Mouse (Mus musculus): ENCODE data around the gene Gm8909. TPM values are rescaled to one million over a fixed set of nuclear protein-coding genes. Genes with fewer than 3 reads are reported as not detected.
"Not testable (repeated sequence)": the region's sequence is repeated elsewhere in the genome, so short reads cannot be mapped to it uniquely, and the experiment has no call there.

Gene Gm8909
- total RNA-seq, 1 experiment from 2014 or later = not detected

- ATAC-seq (replicated peaks in 1 of 2; ENCODE audit: insufficient read depth in 1 of 2, low FRiP score in 2 of 2, low TSS enrichment in 1 of 2, low read depth in 1 of 2, poor library complexity in 2 of 2, severe bottlenecking in 2 of 2) = peak; percentile 69 to 75
Measured at GRCm38 (mm10) chr17:36169753-36170152, 1.4 kb upstream of the Gm8909 start.

DNA sequence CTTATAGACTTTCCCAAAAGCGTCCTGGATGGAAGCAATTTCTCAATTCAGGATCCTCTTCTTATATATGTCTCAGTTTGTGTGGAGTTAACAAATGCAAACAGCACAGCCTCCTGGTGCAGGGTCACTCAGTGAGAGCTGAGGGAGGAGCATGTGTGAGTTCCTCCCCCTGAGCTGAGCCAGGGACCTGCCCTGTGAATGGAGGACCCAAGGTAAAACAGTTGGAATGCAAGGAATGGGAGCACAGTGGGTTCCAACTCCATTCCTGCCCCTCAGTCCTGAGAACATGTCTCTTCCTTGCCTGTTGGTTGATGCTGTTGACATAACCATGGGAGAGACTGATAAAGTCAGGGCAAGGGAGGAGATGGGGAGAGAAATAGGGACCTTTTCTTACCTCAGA is 757 bp upstream of the Gm8909 start:
- not testable (repeated sequence) for ATAC-seq (replicated peaks in 1 of 2; ENCODE audit: insufficient read depth in 1 of 2, low FRiP score in 2 of 2, low TSS enrichment in 1 of 2, low read depth in 1 of 2, poor library complexity in 2 of 2, severe bottlenecking in 2 of 2)

GRCm38 (mm10) chr17:36167306-36168038 is 865 bp downstream of the Gm8909 start:
- peak in 1 of 2 experiments; percentile 46; a peak in 2 of 4 replicates for ATAC-seq (replicated peaks in 1 of 2; ENCODE audit: insufficient read depth in 1 of 2, low FRiP score in 2 of 2, low TSS enrichment in 1 of 2, low read depth in 1 of 2, poor library complexity in 2 of 2, severe bottlenecking in 2 of 2)

GRCm38 (mm10) chr17:36166901-36167300 is 1.4 kb downstream of the Gm8909 start:
- ATAC-seq (replicated peaks in 1 of 2; ENCODE audit: insufficient read depth in 1 of 2, low FRiP score in 2 of 2, low TSS enrichment in 1 of 2, low read depth in 1 of 2, poor library complexity in 2 of 2, severe bottlenecking in 2 of 2) = not testable (repeated sequence)

DNA sequence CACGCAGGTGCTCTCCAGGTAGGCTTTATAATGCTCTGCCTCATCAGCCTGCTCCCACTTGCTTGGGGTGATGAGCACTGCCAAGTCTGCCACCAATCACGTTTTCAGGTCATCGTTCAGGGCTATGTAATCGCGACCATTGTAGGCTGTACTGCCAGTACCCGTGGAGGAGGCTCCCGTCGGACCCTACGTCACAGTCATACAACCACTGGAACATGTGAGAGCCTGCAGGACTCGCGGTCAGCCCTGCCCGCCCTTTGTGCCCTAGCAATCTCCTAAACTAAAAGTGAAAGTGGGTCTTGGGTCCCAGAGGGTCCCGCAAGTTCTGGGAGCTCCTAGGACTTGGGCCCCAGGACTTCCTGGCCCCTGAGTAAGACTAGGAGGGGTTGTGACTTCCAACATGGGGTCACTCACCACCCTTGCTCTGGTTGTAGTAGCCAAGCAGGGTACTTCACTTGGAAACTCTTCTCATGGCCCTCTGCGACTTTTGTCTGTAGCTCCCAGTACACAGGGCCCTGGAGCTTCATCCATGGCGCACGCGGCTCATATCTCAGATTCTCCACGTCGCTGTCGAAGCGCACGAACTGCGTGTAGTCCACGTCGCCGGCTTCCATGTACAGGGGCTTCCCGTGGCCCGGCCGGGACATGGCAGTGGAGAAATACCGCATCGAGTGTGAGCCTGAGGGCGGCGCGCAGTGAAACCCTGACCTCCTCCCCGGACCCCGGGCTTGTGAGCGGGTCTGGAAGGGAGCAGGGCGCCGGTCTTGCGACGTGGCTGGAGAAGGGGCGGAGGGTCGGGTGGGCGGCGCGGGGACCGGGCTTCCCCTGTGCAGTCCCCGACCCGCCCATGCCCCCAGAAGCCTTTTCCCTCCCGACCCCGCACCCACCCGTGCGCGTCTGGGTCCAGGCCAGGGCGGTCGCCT is 6.9 kb downstream of the Gm8909 start:
- peak; percentile 65 to 85 for ATAC-seq (replicated peaks in 1 of 2; ENCODE audit: insufficient read depth in 1 of 2, low FRiP score in 2 of 2, low TSS enrichment in 1 of 2, low read depth in 1 of 2, poor library complexity in 2 of 2, severe bottlenecking in 2 of 2)

DNA sequence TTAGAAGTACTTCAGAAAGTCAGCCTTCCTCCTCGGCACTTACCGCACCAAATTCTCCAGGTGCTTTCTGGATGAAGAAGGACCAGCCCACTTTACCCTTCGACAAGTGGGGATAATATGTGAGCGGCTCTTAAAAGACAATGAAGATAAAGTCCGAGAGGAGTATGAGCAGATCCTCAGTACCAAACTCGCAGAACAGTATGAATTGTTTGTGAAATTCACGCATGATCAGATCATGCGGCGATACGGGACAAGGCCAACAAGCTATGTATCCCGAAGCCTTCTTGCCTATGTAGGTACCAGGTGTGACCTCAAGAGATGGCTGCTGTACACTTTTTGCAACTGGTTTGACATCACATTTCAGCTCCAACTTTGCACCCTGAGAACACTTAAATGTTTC is 10.1 kb downstream of the Gm8909 start:
- ATAC-seq (replicated peaks in 1 of 2; ENCODE audit: insufficient read depth in 1 of 2, low FRiP score in 2 of 2, low TSS enrichment in 1 of 2, low read depth in 1 of 2, poor library complexity in 2 of 2, severe bottlenecking in 2 of 2) = not testable (repeated sequence)

DNA sequence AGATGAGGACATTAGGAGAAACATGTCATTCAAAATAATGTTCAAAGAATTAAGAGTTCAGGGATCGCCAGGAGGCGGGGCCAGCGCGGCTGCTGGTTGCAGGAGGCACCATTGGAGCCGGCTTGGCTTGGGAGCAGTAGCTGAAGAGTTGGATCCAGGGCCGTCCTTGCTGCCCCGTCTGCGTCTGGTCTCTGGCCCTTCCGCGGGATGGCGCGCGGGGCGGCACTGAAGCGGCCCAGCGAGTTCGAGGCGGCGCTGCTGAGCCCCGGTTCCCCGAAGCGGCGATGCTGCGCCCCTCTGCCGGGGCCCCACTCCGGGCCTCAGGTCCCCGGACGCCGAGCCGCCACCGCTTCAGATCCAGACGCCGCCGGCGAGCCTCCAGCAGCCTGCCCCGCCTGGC is 10.6 kb downstream of the Gm8909 start:
- ATAC-seq (replicated peaks in 1 of 2; ENCODE audit: insufficient read depth in 1 of 2, low FRiP score in 2 of 2, low TSS enrichment in 1 of 2, low read depth in 1 of 2, poor library complexity in 2 of 2, severe bottlenecking in 2 of 2) = not testable (repeated sequence)

DNA sequence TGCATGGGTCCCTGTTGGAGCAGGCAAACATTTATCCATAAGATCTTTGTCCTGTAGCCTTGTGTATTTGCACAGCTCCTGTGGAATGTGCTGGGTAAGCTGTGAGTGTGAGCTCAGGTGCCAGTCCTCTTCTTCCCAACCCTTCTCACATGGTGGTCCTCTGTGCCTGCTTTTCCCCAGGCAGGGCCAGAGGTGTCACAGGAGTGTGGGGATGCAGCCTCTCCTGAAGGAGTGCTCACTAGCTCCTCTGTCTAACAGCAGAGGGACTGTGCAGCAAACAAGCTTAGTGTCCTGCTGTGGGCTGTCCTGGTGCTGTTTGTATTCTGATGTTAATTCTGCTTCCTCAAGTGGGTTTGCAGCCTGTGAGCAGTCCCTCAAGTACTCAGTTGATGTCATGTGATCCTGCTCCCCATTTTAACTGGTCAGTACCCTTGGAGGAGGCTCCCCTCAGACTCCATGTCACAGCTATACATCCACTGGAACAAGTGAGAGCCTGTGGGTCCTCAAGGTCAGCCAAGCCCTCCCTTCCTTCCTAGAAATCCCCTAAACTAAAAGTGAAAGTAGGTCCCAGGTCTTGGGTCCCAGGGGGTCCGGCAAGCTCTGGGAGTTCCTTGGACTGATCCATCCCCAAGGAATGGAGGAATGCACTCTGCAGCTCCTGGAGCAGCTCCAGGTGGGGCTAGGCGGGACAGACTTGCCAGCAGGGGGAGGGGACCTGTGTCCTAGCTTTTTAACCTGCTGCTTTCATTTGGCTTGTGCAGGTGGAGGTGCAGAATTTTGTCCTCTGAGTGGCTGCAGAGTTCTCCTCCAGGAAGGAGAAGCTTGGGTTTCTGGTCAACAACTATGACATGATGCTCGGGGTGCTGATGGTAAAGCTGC is 13.8 kb downstream of the Gm8909 start:
- ATAC-seq (replicated peaks in 1 of 2; ENCODE audit: insufficient read depth in 1 of 2, low FRiP score in 2 of 2, low TSS enrichment in 1 of 2, low read depth in 1 of 2, poor library complexity in 2 of 2, severe bottlenecking in 2 of 2) = peak in 1 of 2 experiments; percentile 64; a peak in 1 of 4 replicates

GRCm38 (mm10) chr17:36151200-36151599 is 17.1 kb downstream of the Gm8909 start:
- ATAC-seq (replicated peaks in 1 of 2; ENCODE audit: insufficient read depth in 1 of 2, low FRiP score in 2 of 2, low TSS enrichment in 1 of 2, low read depth in 1 of 2, poor library complexity in 2 of 2, severe bottlenecking in 2 of 2) = not testable (repeated sequence)

DNA sequence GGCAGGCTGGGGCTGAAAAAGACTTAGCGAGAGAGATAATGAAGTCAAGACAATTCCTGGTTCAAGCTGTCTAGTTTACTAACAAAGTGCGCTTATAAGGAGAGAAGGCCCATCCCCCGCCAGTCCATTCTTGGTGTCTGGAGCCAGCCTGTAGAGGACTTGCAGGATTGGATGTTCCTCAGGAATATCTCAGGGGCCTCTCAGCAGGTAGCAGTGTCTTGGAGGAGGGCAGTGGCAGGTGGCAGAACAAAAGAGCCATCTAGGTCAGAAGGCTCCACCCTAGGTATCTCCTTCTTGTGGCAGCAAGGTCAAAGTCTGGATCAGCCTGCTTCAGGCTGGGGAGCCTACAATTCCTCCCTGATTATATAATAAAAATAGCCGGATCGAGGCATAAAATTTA is 19.9 kb downstream of the Gm8909 start:
- not testable (repeated sequence) for ATAC-seq (replicated peaks in 1 of 2; ENCODE audit: insufficient read depth in 1 of 2, low FRiP score in 2 of 2, low TSS enrichment in 1 of 2, low read depth in 1 of 2, poor library complexity in 2 of 2, severe bottlenecking in 2 of 2)

DNA sequence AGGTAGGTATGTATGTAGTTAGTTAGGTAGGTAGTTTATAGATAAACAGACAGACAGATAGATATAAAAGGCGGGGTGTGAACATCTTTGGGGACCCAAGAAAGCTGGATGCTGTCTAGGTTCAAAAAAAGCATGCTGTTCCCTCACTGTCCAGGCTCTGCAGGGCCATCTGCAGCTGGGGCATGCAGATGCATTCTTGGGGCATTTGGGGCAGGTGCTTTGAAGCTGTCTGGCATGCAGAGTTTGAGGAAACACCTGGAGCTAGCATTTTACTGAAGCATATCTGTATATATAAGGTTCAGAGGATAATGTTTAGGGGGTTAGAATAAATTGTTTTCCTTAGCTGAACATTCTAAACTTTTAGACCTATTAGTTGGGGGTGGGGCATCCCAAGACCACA is 21.4 kb downstream of the Gm8909 start:
- not testable (repeated sequence) for ATAC-seq (replicated peaks in 1 of 2; ENCODE audit: insufficient read depth in 1 of 2, low FRiP score in 2 of 2, low TSS enrichment in 1 of 2, low read depth in 1 of 2, poor library complexity in 2 of 2, severe bottlenecking in 2 of 2)

DNA sequence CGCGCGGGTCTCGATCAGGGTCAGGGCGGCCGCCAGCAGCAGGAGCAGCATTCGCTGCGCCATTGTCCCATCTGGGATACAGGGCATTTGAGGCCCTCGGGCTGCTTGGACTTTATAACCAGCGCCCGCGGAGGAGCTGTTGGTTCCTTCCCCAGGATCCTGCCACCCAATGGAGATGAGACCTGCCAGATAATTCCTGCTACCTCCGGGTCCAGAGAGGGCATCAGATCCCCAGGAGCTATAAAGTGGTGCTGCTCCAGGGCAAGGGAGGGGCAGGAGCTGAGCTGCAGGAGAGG is 22.5 kb downstream of the Gm8909 start:
- ATAC-seq (replicated peaks in 1 of 2; ENCODE audit: insufficient read depth in 1 of 2, low FRiP score in 2 of 2, low TSS enrichment in 1 of 2, low read depth in 1 of 2, poor library complexity in 2 of 2, severe bottlenecking in 2 of 2) = 0 out of 4 replicates have a peak, but pooled peaks of 1 of the 2 experiments have one; percentile 6

DNA sequence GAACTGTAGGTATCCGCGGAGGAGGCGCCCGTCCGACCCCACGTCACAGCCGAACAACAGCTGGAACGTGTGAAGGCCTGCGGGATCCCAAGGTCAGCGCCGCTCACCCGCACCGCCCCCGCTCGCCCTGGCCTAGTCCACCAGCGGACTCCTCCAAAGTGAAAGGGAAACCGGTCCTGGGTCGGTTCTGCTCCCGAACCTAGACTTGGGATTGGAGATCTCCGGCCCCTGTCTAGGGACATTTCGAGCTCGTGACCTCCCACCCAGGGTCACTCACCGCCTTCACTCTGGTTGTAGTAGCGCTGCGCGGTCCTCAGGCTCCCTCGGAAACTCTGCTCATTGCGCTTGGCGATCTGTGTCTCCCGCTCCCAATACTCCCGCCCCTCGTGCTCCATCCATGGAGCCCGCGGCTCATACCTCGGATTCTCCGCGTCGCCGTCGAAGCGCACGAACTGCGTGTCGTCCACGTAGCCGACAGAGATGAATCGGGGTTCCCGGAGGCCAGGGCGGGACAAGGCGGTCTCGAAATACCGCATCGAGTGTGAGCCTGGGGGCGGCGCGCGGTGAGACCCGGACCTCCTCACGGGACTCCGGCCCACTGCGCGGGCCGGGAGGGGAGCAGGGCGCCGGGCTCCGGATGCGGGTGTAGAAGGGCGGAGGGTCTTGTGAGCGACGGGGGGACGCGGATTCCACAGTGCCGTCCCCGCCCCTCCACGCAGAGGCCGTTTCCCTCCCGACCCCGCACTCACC is 23.1 kb downstream of the Gm8909 start:
- ATAC-seq (replicated peaks in 1 of 2; ENCODE audit: insufficient read depth in 1 of 2, low FRiP score in 2 of 2, low TSS enrichment in 1 of 2, low read depth in 1 of 2, poor library complexity in 2 of 2, severe bottlenecking in 2 of 2) = peak; percentile 42 to 70

DNA sequence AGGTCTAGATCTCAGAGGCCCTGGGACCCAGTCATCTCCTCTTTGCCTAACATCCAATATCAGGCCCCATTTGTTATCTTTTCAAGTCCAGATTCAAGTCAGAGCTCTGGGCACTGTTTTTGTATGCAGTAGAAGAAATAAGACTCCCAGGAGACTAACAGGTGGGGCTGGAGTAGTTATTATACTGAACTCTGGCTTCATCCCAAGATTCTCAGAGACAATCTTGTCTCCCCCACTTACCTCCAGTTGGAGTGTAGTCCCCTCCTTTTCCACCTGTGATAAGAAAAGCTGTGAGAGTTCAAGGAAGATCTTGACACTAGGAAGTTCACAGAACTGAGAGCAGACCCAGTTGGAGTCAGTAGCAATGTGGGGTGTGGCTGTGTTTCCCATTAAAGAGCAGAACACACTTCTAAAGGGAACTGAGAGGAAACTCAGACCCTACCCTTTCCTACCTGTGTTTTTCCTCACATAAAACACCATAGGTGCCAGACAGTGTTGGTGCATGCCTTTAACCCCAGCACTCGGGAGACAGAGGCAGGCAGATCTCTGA is 32.0 kb downstream of the Gm8909 start:
- not testable (repeated sequence) for ATAC-seq (replicated peaks in 1 of 2; ENCODE audit: insufficient read depth in 1 of 2, low FRiP score in 2 of 2, low TSS enrichment in 1 of 2, low read depth in 1 of 2, poor library complexity in 2 of 2, severe bottlenecking in 2 of 2)

- ATAC-seq (replicated peaks in 1 of 2; ENCODE audit: insufficient read depth in 1 of 2, low FRiP score in 2 of 2, low TSS enrichment in 1 of 2, low read depth in 1 of 2, poor library complexity in 2 of 2, severe bottlenecking in 2 of 2) = peak; percentile 52 to 58
Measured at GRCm38 (mm10) chr17:36135421-36136231, 32.7 kb downstream of the Gm8909 start.
